Mouse (Mus musculus) heart, adult 2 months (tissue): Measurements from ENCODE around the gene Gm21083. TPM values are rescaled to one million over a fixed set of nuclear protein-coding genes. Genes with fewer than 3 reads are reported as not detected.
"Not testable (repeated sequence)": the region's sequence is repeated elsewhere in the genome, so short reads cannot be mapped to it uniquely, and the experiment has no call there.

Experiments
- DNase-seq, 2 experiments: peaks; one replicate each; pipeline ENCODE4 v3.0.0; 2021
- H3K27ac ChIP-seq: fragments of 200-600 bp; 2 replicates; pipeline ENCODE4 v1.8.1; 2022
- H3K27me3 ChIP-seq: fragments of 200-500 bp; 2 replicates; pipeline ENCODE4 v1.6.1; 2012; ENCODE audit warnings: mild to moderate bottlenecking, low read length, inconsistent platforms, mixed read lengths; ENCODE audit not compliant: control insufficient read depth, insufficient read depth
- H3K36me3 ChIP-seq: fragments of 200-500 bp; 2 replicates; pipeline ENCODE4 v1.6.1; 2012; ENCODE audit warnings: low read length, inconsistent platforms; ENCODE audit not compliant: control insufficient read depth, insufficient read depth
- H3K4me1 ChIP-seq: fragments of 200-500 bp; 2 replicates; pipeline ENCODE4 v1.6.1; 2011; ENCODE audit warnings: low read length; ENCODE audit not compliant: control insufficient read depth, insufficient read depth
- H3K4me3 ChIP-seq: fragments of 200-600 bp; 2 replicates; pipeline ENCODE4 v1.8.1; 2022
- H3K79me2 ChIP-seq: fragments of 200-500 bp; replicated peaks from 2 replicates; pipeline ENCODE4 v1.6.1; 2012; ENCODE audit warnings: mild to moderate bottlenecking, inconsistent platforms, low read length, moderate library complexity, mixed read lengths; ENCODE audit not compliant: control insufficient read depth, insufficient read depth
- H3K9ac ChIP-seq: fragments of 200-500 bp; 2 replicates; pipeline ENCODE4 v1.6.1; 2012; ENCODE audit warnings: low read depth, mild to moderate bottlenecking, control low read depth, inconsistent platforms, low read length, mixed read lengths
- CTCF ChIP-seq: fragments of 200-600 bp; IDR thresholded peaks from 2 replicates; pipeline ENCODE4 v1.8.1; 2022; ENCODE audit warnings: antibody characterized with exemption, mild to moderate bottlenecking, moderate library complexity
- WGBS: fragments of 180-500 bp; shearing (Covaris S2); methylation state at CpG from one replicate; pipeline ENCODE4 v1.1.7; 2018; 5-methylcytosine and 5-hydroxymethylcytosine counted together
- intact Hi-C: fragments of 180-260 bp; cut with DNase I; formaldehyde crosslinking; loops from one replicate; pipeline ENCODE4 v1.15.1; 2025
- polyA plus RNA-seq: library from polyadenylated mRNA; depleted of rRNA; stranded (reverse); fragments of >200 nt; gene quantifications from 2 replicates; pipeline ENCODE4 v1.2.3, GENCODE M21; 2012; rRNA removed
- total RNA-seq, 2 experiments: library from RNA; stranded (reverse); gene quantifications; 2 replicates each; pipeline ENCODE4 v1.2.3; 2021

Gm21083 gene
- total and polyA plus RNA-seq, 3 experiments, result not detected

- H3K36me3 ChIP-seq, H3K4me1 ChIP-seq, H3K27ac ChIP-seq, intact Hi-C loops, DNase-seq, H3K9ac ChIP-seq, H3K79me2 ChIP-seq, H3K27me3 ChIP-seq, H3K4me3 ChIP-seq: not testable (repeated sequence)
- 62% methylated on average over 8 of the region's 8 CpGs for WGBS
These were observed 26.5 kb downstream of the Gm21083 start for GRCm38 (mm10) chr5:15603585-15603984.

- H3K79me2 ChIP-seq, H3K27ac ChIP-seq, H3K4me1 ChIP-seq, H3K9ac ChIP-seq, intact Hi-C loops, H3K36me3 ChIP-seq, H3K27me3 ChIP-seq, H3K4me3 ChIP-seq: not testable (repeated sequence)
- peak; percentile 4 to 26 for DNase-seq
- WGBS, result 53% methylated on average over 6 of the region's 6 CpGs
These were observed 29.5 kb downstream of the Gm21083 start for GRCm38 (mm10) chr5:15606677-15607076.

- H3K4me1 ChIP-seq, H3K36me3 ChIP-seq, H3K4me3 ChIP-seq, H3K27me3 ChIP-seq, H3K27ac ChIP-seq, DNase-seq, H3K79me2 ChIP-seq, H3K9ac ChIP-seq, intact Hi-C loops: not testable (repeated sequence)
- peak; percentile 40 for TF ChIP-seq CTCF
- WGBS, result 2% methylated on average over 1 of the region's 1 CpGs
These were observed 33.6 kb downstream of the Gm21083 start for GRCm38 (mm10) chr5:15610695-15611094.

GRCm38 (mm10) chr5:15616195-15616594 lies 39.1 kb downstream of the Gm21083 start:
- H3K27me3 ChIP-seq, H3K27ac ChIP-seq, H3K4me3 ChIP-seq, H3K9ac ChIP-seq, DNase-seq, H3K4me1 ChIP-seq, H3K79me2 ChIP-seq, H3K36me3 ChIP-seq, intact Hi-C loops: not testable (repeated sequence)
- 69% methylated on average over 3 of the region's 3 CpGs for WGBS

- DNase-seq, result not testable (repeated sequence)
These were observed 41.6 kb downstream of the Gm21083 start, which contains the start of gene Speer4d for GRCm38 (mm10) chr5:15618764-15619163. Gene Speer4d (plus strand): TSS chr5:15619064.

GRCm38 (mm10) chr5:15628136-15628535 lies 51.0 kb downstream of the Gm21083 start:
- H3K79me2 ChIP-seq, DNase-seq, H3K36me3 ChIP-seq, H3K9ac ChIP-seq, H3K27me3 ChIP-seq, H3K4me1 ChIP-seq, H3K27ac ChIP-seq, H3K4me3 ChIP-seq, intact Hi-C loops: not testable (repeated sequence)
- WGBS, result 18% methylated on average over 1 of the region's 1 CpGs
- 0 out of 2 replicates have a peak, but pooled peaks have one; percentile 12 for TF ChIP-seq CTCF

More at GRCm38 (mm10) chr5:15618764-15619163, 41.6 kb downstream of the Gm21083 start, which contains the start of gene Speer4d:
- 47% methylated on average over 1 of the region's 1 CpGs for WGBS
- H3K4me3 ChIP-seq, H3K36me3 ChIP-seq, H3K4me1 ChIP-seq, H3K79me2 ChIP-seq, H3K27ac ChIP-seq, intact Hi-C loops, H3K9ac ChIP-seq, H3K27me3 ChIP-seq: not testable (repeated sequence)

- intact Hi-C loops, result not testable (repeated sequence)
- WGBS, result 29% methylated on average over 5 of the region's 5 CpGs
These were observed 52.9 kb downstream of the Gm21083 start for GRCm38 (mm10) chr5:15630068-15630467.

More at GRCm38 (mm10) chr5:15630068-15630467, 52.9 kb downstream of the Gm21083 start:
- peak; percentile 58 for TF ChIP-seq CTCF
- not testable (repeated sequence) for H3K27ac ChIP-seq, DNase-seq, H3K27me3 ChIP-seq, H3K36me3 ChIP-seq, H3K9ac ChIP-seq, H3K79me2 ChIP-seq, H3K4me1 ChIP-seq, H3K4me3 ChIP-seq

Other genes with a start within 250 kb of the Gm21083 start
- gene Gm21149, start 100.8 kb upstream of the Gm21083 start, total RNA-seq, result not detected
- gene Gm21149, start 100.8 kb upstream of the Gm21083 start, polyA plus RNA-seq, result not detected in 2 replicates
- not detected for gene Gm21190, start 48.1 kb upstream of the Gm21083 start, total RNA-seq
- gene Gm21190, start 48.1 kb upstream of the Gm21083 start, polyA plus RNA-seq, result not detected in 2 replicates
- gene Speer4d, start 41.7 kb downstream of the Gm21083 start, total RNA-seq, result not detected
- not detected in 2 replicates for gene Speer4d, start 41.7 kb downstream of the Gm21083 start, polyA plus RNA-seq
- gene 4930572O03Rik, start 79.7 kb downstream of the Gm21083 start, total RNA-seq, result not detected
- gene 4930572O03Rik, start 79.7 kb downstream of the Gm21083 start, polyA plus RNA-seq, result not detected in 2 replicates
- gene Speer4c, start 136.9 kb downstream of the Gm21083 start, total RNA-seq, result not detected
- not detected in 2 replicates for gene Speer4c, start 136.9 kb downstream of the Gm21083 start, polyA plus RNA-seq